Mouse (Mus musculus) large intestine, adult 2 months (tissue): ENCODE results near the gene Hacl1. TPM values are rescaled to one million over a fixed set of nuclear protein-coding genes. Genes with fewer than 3 reads are reported as not detected.

Source experiments
- DNase-seq: peaks from one replicate; pipeline ENCODE4 v3.0.0-alpha.2; 2012; ENCODE audit warnings: low read depth, low spot score
- WGBS: fragments of 180-500 bp; shearing (Covaris S2); methylation state at CpG from one replicate; pipeline ENCODE4 v1.1.7; 2018; 5-methylcytosine and 5-hydroxymethylcytosine counted together
- polyA plus RNA-seq: library from polyadenylated mRNA; depleted of rRNA; stranded (reverse); fragments of >200 nt; gene quantifications from 2 replicates; pipeline ENCODE4 v1.2.3, GENCODE M21; 2012; rRNA removed

Hacl1 gene
- polyA plus RNA-seq, 1 experiment: 7.2 TPM

- 40% methylated on average over 14 of the region's 14 CpGs for WGBS
- DNase-seq: no peak
These were observed 85.1 kb downstream of the Hacl1 start for GRCm38 (mm10) chr14:31555963-31556434.

GRCm38 (mm10) chr14:31555021-31555420 is 86.1 kb downstream of the Hacl1 start:
- DNase-seq: no peak

More at GRCm38 (mm10) chr14:31555021-31555420, 86.1 kb downstream of the Hacl1 start:
- WGBS: 85% methylated on average over 7 of the region's 7 CpGs

Other genes with a start within 250 kb of the Hacl1 start
- gene Sh3bp5, start 205.2 kb downstream of the Hacl1 start, polyA plus RNA-seq: 4.6 and 7.5 TPM in 2 replicates
- 15.9 and 29.4 TPM in 2 replicates for gene Eaf1, start 146.9 kb downstream of the Hacl1 start, polyA plus RNA-seq
- 8.5 and 9.2 TPM in 2 replicates for gene Mettl6, start 146.2 kb downstream of the Hacl1 start, polyA plus RNA-seq
- gene Colq, start 49.9 kb downstream of the Hacl1 start, polyA plus RNA-seq: 1.3 and 1.7 TPM in 2 replicates
- gene Gm49387, start 408 bp downstream of the Hacl1 start, polyA plus RNA-seq: not detected in 2 replicates
- gene Btd, start 258 bp downstream of the Hacl1 start, polyA plus RNA-seq: 27.9 and 28.8 TPM in 2 replicates
- 4.5 and 7.3 TPM in 2 replicates for gene Ankrd28, start 189.4 kb upstream of the Hacl1 start, polyA plus RNA-seq